Mouse (Mus musculus): ENCODE data around the gene Calml3.

DNA sequence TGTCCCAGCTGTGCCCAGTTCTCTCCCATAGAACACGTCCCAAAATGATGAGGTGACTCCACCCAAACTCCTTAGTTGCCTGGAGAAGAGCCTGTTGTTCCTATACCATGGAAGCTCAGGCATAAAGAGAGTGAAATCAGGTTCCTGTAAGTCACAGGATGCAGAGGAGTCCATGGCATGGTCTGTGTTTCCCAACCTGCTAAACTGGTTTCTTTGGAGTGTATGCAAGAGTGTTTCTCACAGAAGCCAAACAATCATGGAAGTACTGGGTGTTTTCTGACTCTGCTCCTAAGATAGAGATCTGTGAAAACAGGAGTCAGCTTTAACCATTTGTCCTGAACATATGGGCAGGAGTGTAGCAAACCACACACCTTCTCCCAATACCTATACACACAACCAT, 27.9 kb upstream of the Calml3 start:
- no peak for TF ChIP-seq CTCF (IDR thresholded peaks at IDR 0.05; ENCODE audit: control insufficient read depth, insufficient read depth, low read length)
- no peak for TF ChIP-seq POLR2A (IDR thresholded peaks at IDR 0.05; ENCODE audit: borderline replicate concordance, control insufficient read depth, low read depth, low read length)
